Mouse (Mus musculus) stomach, postnatal 0 days (tissue): ENCODE data around the gene Ldb2.

Experiments
- CTCF ChIP-seq: IDR thresholded peaks from 2 replicates; pipeline ENCODE4 v1.5.1; 2016; ENCODE audit warnings: antibody characterized with exemption, low read depth, mild to moderate bottlenecking, moderate library complexity
- EP300 ChIP-seq: optimal IDR thresholded peaks from 2 replicates; pipeline ENCODE3; 2016; ENCODE audit warnings: antibody characterized with exemption

GRCm38 (mm10) chr5:44553765-44554352 lies 245.6 kb downstream of the Ldb2 start:
- no peak for TF ChIP-seq CTCF
- TF ChIP-seq EP300: no peak
